Mouse (Mus musculus) kidney, postnatal 25 days (tissue): ENCODE measurements at regions not wholly inside any gene's neighbourhood (a gene's known extent, or its start where the extent isn't known, plus 50 kb on each side); places are given as distances from the start of the nearest gene placed in this dataset.

ENCODE experiments used
- DNase-seq, 2 experiments: peaks; one replicate each; pipeline ENCODE4 v3.0.0; 2021; ENCODE audit warnings: mixed read lengths in 2 of 2

DNA sequence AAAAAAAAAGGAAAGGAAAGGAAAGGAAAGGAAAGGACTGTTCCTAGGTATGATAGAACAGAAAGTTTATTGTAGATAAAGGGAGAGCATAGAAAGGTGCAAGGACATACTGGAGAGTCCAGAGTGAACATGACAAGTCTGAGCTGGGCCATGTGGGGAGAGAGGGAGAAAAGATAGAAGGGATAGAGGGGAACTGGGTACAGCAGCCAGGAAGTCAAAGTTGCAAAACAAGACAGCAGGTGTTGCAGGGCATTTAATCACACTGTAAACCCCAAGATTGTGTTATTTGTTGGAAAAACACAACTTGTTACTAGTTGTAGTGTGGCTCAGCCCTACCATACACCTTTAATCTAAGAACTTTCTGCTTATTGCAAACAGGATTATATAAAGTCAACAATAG lies 110.6 kb upstream of the Gm28710 start:
- no peak for DNase-seq

DNA sequence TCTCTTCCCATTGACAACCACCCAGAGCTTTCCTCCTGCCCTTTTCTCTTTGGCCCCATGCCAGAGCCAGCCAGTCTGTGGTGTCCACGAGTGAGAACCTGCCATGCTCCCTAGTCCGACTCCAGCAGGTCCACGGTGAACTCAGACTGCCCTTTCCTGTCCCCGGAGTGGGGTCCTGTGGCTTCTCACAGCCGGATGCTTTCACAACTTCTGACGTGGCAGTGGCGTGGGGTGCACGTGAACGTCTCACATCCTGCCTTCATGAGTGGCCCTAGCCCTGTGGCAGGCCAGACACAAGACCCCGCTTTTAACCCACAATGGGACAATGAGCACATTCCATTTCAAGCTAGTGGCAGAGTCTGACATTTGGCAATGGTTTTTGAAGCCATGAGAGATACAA lies 107.5 kb upstream of the Gm28710 start:
- DNase-seq = peak in 1 of 2 experiments; percentile 45

DNA sequence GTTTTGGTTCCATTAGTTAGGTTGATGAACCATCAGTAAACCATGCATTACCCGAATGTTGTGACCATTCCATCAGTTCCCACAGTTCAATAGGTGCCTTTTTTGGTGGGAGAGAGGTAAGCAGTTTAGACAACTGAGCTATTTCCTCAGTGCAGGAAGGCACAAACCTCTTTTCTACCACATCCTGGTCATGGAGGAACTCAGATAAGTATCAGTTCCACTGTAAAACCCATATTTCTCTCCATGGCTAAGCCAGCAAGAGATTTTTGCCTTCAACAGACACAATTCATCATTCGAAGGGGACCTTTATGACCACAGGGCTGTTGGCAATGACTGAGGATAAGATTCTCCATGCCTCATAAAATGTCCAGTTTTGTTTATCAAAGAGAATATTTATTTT lies 92.3 kb upstream of the Gm28710 start:
- DNase-seq = no peak

DNA sequence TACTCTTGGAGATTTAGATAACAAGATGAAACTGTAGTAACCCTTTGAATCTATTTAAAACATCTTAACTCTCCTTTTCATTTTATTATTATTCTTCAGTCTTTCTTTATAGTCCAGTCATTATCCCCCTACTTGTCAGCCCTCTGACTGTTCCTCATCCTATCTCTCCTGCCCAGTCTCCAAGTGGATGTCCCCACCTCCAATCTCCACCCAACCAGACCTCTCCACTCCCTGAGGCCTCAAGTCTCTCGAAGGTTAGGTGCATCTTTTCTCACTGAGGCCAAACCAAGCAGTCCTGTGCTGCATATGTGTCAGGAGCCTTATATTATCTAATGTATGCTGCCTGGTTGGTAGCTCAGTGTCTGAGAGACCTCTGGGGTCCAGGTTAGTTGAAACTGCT lies 91.1 kb upstream of the Gm28710 start:
- DNase-seq = no peak

DNA sequence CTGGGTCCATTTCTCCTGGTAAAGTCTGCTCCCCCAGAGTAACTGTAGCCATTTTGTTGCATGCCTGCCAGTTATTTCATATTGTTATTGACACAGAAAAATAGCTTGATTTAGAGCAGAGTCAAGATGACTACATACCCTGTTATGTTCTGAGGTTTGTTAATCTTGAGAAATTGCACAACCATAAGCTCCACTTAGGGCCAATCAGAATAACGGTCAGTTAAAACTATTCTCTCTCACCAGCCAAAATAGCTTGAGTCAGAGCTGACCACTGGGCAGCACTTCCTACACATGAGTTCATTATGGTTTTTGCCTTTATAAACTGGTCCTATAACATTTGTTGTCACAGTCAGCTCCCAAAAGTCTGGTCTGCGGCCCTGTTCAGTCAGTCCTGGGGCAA lies 88.9 kb upstream of the Gm28710 start:
- no peak for DNase-seq

DNA sequence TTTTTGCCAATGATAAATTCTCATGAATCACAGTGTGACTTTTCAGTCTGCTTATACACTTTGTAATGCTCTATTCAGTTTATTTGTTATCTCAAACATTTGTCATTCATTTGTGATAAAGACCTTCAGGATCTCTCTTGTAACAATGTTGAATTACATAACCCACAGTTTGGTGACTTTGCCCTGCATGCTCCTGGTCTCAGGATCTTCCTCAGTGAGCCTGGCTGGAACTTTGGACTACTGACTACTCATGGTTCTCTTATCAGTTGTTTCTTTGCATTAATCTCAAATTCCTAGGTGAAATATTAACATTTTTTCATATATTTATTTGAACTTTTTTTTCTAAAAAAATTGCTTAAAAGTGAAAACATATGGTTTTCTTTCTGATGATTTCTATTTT lies 75.7 kb upstream of the Gm28710 start:
- DNase-seq = no peak

DNA sequence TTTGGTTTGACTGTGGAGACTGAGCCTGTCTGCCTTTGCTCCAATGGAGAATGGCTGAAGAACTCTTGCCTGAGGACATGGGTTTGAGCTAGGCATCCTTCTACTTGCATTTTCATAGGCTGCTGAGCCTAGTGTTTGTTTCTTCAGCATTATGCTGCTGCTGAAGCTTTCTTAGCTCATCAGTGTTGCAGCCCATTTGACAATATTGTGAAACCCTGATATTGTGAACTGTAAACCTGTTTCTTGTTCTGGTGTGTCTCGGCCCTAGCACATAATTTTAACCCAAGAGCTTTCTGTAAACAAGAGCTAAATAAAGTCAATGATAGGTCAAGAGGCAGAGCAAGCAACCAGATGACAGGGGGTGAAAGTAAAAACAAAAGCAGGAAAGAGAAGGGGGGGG lies 75.2 kb upstream of the Gm28710 start:
- DNase-seq = no peak

DNA sequence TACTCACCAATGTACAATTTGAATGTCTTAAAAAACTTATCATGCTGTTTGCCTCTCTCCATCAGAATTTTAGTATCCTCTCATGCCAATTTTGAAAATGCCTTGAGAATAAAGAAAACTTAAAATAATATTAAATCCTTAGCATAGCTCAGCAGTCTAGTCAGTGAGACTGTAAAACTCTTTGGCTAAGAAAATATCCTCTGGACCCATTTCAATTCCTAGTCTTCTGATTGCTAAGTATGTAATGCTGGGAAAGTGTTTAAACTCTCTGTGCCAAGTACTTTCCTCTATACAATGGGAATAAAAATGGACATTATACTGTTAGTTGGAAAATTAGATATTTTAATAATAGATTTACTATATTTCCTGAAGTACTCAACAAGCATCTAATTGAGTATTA lies 66.8 kb upstream of the Gm28710 start:
- DNase-seq = no peak
